Mouse (Mus musculus) heart, postnatal 14 days (tissue): ENCODE measurements around the gene Mybpc3. TPM values are rescaled to one million over a fixed set of nuclear protein-coding genes. Genes with fewer than 3 reads are reported as not detected.
"Not testable (repeated sequence)": the region's sequence is repeated elsewhere in the genome, so short reads cannot be mapped to it uniquely, and the experiment has no call there.

Experiments used
- DNase-seq, 2 experiments: peaks; one replicate each; pipeline ENCODE4 v3.0.0; 2021 to 2022
- intact Hi-C: fragments of 180-260 bp; cut with DNase I; formaldehyde crosslinking; loops from one replicate; pipeline ENCODE4 v1.15.1; 2025
- total RNA-seq, 2 experiments: library from RNA; stranded (reverse); gene quantifications; 2 replicates each; pipeline ENCODE4 v1.2.3; 2021

Gene Mybpc3
- total RNA-seq, 2 experiments from 2014 or later = 1,701 to 1,920 TPM

DNA sequence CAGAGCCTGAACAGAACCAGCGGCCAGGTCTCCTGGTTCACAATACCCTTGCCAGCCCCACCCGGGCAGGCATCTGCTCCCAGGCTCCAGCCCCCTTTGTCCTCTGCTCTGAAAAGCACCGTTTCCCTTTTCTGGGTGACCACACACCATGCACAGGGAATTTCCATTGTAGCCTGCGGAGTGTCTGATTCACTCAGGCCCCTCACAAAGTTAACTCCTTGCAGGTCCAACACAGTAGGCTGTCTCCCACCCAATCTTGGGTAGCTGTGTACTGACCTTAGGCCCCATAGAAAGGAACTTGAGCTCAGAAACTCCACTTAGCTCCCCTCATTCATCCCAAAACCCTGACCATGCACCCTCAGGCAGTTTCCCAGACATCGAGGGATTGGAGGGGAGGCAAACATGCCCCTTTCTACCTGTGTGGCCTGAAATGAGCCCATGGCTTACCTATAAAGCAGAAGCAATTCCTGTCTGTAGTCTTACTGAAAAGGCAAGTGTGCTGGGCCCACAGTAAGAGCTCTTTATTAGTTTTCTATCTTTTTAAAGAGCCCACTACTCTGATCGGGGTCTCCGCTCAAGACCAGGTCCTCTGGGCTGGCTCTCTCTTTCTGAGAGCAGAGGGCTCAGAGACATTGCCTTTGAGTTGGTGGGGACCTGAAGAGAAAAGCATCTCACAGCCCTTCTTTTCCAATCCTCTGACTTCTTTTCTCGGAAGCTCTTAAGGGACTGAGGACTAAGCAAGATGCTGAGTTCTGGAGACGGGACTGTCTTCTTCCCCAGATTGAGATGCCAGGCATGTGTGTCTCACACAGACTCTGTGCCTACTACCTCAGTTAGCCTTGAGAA lies 31.3 kb upstream of the Mybpc3 start:
- DNase-seq = no peak
- intact Hi-C loops = no loop called here

DNA sequence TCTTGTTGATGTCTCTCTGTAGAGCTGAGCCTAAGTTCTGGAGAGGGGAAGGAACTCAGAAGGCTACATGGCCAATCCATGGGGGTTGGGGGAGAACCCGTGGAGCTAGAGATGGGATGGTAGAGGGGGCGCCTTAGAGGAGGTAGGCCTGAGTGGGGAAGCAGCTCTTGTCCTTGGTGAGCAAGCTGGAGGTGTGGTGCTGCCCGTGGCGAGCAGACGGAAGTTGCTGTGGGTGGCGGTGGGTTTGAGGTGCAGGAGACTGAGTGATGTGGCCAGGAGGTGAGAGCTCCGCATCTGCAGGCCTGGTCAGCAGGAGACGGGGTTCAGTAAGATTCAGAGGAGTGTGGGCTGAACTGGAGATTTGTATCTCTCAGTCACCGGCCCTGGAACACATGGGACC lies 30.5 kb upstream of the Mybpc3 start:
- no peak for DNase-seq
- intact Hi-C loops = no loop called here

DNA sequence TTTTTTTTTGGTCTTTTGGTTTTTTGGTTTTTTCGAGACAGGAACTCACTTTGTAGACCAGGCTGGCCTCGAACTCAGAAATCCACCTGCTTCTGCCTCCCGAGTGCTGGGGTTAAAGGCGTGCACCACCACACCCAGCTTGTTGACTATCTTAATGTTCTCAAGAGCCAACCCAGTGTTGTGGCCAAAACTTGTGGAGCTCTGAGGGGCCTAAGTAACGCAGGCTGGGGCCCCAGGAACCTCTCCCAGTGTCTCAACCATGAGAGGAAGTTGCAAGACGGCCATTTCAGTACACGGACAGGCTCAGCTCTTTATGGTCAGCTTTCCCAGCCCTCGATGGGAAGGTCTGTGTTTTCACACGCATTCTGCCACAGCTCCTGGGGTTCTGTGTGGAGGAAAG lies 29.0 kb upstream of the Mybpc3 start:
- DNase-seq = no peak
- intact Hi-C loops = no loop called here

DNA sequence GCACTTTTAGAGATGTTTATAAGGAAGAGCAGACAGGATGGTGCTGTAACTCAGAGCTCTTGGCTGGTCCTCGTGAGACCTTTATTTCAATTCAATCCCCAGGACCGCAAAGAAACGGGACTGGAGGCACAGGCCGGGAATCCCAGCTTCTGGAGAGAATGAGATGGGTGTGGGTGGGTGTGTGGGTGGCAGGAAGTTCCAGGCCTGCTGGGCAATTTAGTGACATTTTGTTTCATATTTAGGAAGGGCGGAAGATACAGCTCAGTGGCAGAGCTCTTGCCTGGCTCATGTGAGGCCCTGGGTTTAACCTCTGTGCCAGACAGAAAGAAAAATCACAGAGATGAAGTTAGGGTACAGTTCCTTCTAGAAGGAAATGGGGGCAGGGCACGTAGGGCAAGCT lies 27.7 kb upstream of the Mybpc3 start:
- no peak for DNase-seq
- intact Hi-C loops = no loop called here

DNA sequence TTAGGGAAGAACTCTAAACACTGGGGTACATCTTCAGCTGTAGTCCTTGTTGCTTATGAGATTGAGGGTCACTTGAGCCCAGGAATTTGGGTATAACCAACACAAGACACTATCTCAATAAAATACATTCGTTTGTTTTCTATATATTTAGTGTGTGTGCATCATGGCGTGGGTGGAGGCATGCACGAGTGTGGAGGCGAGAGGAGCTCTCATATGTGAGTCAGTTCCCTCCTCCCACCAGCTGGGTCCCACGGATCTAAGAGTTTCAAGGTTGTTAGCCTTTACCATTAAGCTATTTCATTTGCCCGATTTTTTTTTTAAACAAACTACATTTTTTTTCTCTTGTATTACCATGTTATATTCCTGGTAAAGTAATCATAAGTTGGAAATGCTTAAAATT lies 27.1 kb upstream of the Mybpc3 start:
- intact Hi-C loops = no loop called here
- DNase-seq = no peak

DNA sequence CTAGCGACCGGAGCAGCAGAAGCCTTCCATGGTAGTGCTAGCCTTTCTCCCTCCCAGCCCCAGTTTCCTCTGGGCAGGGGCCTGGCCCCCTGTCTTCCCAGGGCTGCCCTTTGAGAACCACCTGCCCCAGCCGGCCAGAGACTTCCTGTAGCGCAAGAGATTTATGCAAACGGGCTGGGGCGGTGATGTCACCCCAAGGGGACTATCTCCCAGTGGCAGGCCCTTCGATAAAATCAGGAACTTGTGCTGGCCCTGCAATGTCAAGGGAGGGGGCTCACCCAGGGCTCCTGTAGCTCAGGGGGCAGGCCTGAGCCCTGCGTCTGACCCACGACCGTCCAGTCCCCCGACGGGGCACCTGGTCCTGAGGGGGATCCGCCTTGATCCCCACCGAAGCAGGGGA lies 21.4 kb upstream of the Mybpc3 start:
- DNase-seq = no peak
- intact Hi-C loops = no loop called here

DNA sequence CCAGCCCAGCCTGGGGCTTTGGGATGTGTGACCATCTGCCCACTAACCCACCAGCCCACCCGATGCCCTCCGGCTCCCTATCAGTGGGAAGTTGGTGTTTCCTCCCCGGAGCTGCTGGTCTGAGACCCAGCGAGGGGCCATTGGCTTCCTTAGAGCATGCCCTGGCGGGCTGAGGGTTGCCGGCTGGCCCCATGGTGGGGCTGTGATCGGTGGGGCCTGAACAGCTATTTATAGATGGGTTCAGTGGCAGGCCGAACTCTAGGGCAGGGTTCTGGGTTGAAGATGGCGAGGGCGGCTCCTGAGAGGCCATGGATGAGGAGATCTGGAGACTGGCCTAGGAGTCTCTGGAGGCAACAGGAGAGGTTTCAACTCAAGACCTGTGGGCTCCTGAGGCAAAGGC lies 20.9 kb upstream of the Mybpc3 start:
- intact Hi-C loops = no loop called here
- no peak for DNase-seq

DNA sequence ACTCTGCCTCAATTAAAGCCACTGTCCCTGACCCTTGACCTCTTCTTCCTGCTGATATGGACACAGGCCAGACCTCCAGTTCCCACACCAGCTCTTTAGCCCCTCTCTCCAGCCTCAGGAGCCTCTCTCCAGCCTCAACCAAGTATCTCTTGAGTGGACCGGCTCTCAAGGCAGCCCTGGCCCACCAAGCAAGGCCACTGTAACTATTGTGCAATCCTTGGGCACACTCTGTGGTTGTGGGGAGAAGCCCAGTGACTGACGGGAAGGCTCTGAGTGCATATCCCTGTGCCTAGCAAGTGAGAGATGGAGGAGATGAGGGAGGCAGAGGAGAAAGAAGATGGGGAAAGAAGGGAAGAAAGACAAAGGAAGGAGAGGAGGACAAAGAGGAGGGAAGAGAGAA lies 19.8 kb upstream of the Mybpc3 start:
- no peak for DNase-seq
- intact Hi-C loops = no loop called here

DNA sequence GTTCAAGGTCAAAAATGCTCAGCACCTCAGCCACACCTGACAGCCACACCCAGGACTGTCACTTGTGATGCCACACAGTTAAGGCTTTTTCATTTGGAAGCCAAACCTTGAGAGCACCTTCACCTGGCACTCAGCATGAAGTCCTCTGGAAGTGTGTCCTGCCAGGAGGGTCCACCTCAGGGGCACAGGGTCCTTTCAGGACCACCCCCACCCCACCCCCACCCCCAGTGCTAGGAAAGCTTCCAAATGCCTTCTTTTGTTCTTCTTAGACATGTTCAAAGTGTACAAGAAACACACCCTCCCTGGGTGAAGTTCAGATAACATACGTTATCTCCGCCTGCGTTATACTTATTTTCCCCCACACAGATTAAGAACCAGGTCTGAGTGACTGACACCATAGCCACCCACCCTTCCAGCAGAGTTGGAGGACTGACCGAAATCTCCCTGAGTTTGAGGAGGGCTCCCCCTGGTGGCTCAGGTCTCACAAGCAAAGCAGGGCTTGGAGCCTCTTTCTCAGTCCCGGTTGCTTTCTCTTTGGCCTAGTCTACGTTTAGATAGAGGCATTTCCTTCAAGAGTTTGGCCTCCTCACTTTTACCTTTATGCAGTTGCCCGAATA lies 16.7 kb upstream of the Mybpc3 start:
- peak; percentile 92 to 96 for DNase-seq
- intact Hi-C loops = loop anchor here (1.0 to 2.0 kb wide), 2 partner anchors 31 to 234 kb away; partner anchors contain the start of gene Slc39a13

DNA sequence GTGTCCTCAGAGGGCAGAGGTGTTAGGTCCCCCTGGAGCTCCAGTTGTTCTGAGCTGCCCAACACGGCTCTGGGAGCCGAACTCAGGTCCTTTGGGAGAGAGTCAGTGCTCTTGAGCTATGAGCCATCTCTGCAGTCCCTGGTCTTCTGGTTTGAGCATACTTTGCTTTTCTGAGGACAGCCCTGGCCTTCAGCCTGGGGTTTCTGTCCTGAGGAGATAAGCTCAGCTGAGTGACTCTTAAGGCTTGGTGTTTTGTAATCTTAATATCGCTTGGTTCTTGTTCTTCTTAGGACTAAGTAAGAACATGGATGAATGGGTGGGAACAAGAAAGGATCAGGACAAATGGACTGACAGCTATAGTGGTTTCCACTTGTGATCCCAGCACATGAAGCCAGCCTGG lies 9.8 kb upstream of the Mybpc3 start:
- intact Hi-C loops = no loop called here

DNA sequence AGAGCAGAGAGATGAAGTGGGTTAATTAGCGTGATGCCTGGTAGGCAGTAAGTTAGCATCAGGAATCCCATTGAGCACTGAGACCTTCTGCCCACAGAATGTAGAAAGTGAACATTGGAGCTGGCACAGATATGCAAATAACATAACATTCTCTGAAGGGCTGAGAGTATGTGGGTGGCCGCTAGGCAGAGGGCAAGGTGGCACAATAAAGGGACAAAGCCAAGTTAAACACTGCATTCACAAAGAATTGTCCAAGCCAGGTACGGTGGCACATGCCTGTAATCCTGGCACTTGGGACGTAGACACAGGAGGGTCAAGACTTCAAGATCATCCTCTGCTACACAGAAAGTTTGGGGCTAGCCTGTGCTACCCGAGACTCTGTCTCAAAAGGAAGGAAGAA lies 8.7 kb upstream of the Mybpc3 start:
- intact Hi-C loops = no loop called here
- no peak for DNase-seq

More for the DNA sequence above, 9.8 kb upstream of the Mybpc3 start:
- DNase-seq = no peak

DNA sequence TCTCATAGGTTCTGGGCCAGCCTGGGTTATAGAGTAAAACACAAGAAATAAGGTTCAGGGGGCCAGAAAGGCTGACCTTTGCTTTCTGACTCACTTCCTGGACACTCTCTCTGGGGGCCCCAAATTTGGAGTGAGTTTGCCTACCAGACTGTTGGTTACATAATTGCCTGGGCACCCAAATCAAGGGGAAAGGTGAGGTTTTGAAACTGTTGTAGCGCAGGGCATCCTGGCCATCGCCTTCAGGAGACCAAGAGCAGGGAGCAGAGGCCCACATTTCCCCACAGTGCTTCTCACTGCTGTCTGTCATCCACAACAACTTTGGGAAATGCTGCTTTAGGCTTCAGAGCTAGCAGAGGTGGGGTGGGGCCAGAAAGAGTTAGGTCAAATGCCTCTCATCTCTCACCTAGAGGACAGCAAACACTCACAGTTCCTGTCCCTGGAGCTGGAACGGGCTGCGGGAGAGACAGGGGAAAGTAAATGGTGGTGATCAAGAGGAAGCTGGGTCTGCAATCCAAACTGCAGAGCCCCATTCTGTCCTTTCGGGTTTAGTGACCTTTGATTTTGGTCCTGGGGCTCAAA lies 8.0 kb upstream of the Mybpc3 start:
- DNase-seq = no peak
- intact Hi-C loops = loop anchor here (10.0 kb wide), 1 partner anchor 155 kb away; the partner anchor contains the start of gene Arfgap2

DNA sequence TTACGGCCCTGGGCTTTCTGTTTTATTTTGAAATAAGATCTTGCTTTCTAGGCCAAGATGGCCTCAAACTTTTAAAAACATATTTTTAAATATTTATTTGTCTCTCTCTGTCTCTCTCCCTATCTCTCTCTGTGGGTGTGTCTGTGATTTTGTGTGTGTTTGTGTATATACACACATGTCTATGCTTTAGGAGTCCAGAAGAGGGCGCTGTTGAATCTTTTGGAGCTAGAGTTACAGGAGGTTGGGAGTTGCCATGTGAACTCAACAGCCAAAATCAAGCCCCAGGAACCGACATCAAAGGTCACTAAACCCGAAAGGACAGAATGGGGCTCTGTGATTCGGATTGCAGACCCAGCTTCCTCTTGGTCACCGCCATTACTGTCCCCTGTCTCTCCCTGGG lies 7.5 kb upstream of the Mybpc3 start:
- no peak for DNase-seq
- intact Hi-C loops = loop anchor here (10.0 kb wide), 1 partner anchor 154 kb away; the partner anchor contains the start of gene Arfgap2

DNA sequence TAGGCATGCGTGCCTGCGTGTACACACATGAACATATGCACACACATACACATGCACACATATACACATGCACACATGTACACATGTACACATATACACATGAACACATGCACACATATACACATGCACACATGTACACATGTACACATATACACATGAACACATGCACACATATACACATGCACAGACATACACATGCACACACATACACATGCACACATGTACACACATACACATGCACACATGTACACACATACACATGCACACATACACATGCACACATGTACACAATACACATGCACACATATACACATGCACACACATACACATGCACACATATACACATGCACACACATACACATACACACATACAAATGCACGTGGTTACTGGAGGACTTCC lies 6.1 kb upstream of the Mybpc3 start:
- DNase-seq = not testable (repeated sequence)
- intact Hi-C loops = loop anchor here (10.0 kb wide), 1 partner anchor 153 kb away; the partner anchor contains the start of gene Arfgap2

DNA sequence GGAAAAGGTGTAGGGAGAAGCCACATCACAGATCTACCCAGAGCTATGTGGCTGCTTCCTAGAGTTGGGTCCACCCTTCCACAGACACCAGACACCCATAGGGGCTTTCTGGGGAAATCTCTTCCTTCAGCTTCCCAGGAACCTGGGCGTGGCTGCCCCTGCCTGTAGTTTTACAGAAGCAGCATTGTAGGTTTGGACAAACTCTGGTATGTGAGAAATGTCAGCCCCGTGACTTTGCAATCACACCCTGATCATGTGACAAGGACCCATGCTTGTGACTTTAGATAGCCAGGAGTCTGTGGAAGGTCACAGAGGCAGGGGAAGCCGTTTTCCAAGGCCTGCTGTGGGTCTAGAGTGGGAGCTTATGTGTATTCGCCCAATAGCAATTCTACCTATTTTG lies 5.5 kb upstream of the Mybpc3 start:
- intact Hi-C loops = loop anchor here (10.0 kb wide), 1 partner anchor 152 kb away; the partner anchor contains the start of gene Arfgap2
- DNase-seq = no peak

DNA sequence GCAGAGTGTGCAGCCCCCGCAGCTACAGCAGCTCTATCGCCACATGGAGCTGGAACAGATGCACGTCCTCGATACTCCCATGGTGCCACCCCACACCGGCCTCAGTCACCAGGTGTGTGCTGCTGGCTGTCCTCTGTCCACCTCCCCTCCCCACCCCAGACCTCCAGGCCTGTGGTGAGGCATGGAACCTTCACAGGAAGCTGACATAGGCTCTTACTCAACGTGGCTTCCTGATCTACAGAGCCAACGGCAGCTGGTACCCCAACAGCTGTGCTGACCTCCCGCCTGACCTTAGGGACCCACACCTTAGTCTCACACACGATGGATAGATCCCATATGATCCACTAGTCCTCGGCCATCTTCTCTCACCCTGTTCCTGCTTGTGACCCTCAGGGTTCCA lies 4.6 kb upstream of the Mybpc3 start:
- DNase-seq = no peak
- intact Hi-C loops = loop anchor here (10.0 kb wide), 1 partner anchor 151 kb away; the partner anchor contains the start of gene Arfgap2

DNA sequence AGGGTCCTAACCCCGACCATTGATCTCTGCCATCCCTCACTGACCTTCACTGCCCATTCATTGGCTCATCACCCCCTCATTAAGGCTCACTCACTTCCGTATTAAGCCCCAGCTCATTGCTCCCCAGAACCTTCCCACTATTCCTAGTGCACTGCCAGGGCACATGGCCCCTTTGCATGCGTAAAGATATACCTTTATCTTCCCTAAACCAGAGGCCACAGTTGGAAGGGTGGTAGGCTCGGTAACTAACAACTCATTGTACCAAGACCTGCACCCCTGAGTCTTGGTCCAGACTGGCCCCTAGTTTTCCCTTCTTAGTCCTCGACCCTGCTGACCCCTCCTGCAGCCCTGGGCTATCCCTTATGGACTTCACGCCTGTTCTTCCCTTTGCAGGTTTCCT lies 4.1 kb upstream of the Mybpc3 start:
- intact Hi-C loops = loop anchor here (10.0 kb wide), 1 partner anchor 151 kb away; the partner anchor contains the start of gene Arfgap2
- no peak for DNase-seq

DNA sequence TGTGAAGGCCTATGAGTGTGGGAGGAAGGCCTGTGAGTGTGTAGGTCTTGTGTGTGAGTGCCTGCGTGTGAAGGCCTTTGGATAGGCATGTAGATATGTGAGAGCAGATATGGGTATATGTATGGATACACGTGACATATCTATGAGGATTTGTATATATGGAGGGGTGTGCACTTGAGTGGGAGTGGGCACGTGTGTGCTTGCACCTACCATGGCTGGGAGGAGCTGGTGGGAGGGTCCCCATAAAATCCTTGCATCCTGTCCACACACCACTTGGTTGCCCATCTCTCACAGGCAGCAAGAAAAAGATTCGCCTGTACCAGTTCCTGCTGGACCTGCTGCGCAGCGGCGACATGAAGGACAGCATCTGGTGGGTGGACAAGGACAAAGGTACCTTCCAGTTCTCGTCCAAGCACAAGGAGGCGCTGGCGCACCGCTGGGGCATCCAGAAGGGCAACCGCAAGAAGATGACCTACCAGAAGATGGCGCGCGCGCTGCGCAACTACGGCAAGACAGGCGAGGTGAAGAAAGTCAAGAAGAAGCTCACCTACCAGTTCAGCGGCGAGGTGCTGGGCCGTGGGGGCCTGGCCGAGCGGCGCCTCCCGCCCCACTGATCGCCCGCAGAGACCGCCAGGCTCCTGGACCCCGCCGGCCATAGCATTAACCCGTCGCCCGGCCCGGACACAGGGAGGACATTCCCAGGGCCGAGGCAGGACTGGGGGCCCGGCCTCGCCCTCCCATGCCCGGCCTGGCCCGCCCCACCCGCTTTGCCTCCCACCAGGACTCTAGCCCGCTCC lies 3.0 kb upstream of the Mybpc3 start:
- intact Hi-C loops = loop anchor here (1.0 to 10.0 kb wide), 5 partner anchors 79 to 362 kb away; partner anchors contain the start of genes Arfgap2 and Ddb2

DNA sequence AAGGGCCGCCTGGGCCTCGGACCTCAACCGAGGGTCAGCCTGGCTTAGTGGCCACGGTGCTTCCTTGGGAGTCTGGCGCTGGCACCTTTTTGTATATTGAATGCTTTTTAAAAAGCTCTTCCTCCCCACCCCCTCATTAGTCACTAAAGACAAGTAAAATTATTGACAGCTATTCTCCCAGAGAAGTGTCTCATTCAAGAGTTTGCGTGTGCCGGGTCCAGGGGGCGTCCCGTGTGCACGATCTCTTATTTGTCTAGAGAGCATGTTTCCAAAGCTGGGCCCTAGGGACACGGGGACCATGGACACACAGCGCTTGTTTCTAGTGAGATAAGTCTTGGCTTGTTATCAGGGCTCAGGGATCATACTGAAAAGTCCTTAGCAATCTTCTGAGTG lies 2.4 kb upstream of the Mybpc3 start:
- intact Hi-C loops = loop anchor here (1.0 to 10.0 kb wide), 5 partner anchors 79 to 362 kb away; partner anchors contain the start of genes Arfgap2 and Ddb2

More for the DNA sequence above, 3.0 kb upstream of the Mybpc3 start:
- peak; percentile 98 to 99 for DNase-seq

DNA sequence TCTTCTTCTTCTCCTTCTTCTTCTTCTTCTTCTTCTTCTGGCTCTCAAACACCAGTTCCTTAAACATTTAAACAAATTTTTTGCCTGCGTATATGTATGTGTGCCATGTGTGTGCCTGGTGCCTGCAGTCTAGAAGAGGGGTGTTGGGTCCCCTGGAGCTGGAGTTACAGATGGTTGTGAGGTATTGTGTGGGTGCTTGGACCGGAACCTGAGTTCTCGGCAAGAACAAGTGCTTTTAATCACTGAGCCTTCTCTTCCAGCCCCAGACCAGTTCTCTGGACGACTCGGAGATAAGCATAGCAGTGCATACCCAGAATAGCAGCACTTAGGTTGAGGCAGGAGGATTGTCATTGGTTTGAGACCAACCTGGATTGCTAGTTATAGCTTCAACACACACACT lies 1.1 kb upstream of the Mybpc3 start:
- intact Hi-C loops = loop anchor here (5.0 to 10.0 kb wide), 4 partner anchors 120 to 360 kb away; partner anchors contain the start of genes Arfgap2 and Ddb2

More for the DNA sequence above, 2.4 kb upstream of the Mybpc3 start:
- DNase-seq = no peak

More for the DNA sequence above, 1.1 kb upstream of the Mybpc3 start:
- DNase-seq = no peak
